Mouse (Mus musculus) heart, adult 2 months (tissue): ENCODE measurements at regions not wholly inside any gene's neighbourhood (a gene's known extent, or its start where the extent isn't known, plus 50 kb on each side); places are given as distances from the start of the nearest gene placed in this dataset.

Experiments
- DNase-seq, 2 experiments: peaks; one replicate each; pipeline ENCODE4 v3.0.0; 2021
- H3K27ac ChIP-seq: fragments of 200-600 bp; 2 replicates; pipeline ENCODE4 v1.8.1; 2022
- H3K27me3 ChIP-seq: fragments of 200-500 bp; 2 replicates; pipeline ENCODE4 v1.6.1; 2012; ENCODE audit warnings: mild to moderate bottlenecking, low read length, inconsistent platforms, mixed read lengths; ENCODE audit not compliant: control insufficient read depth, insufficient read depth
- H3K36me3 ChIP-seq: fragments of 200-500 bp; 2 replicates; pipeline ENCODE4 v1.6.1; 2012; ENCODE audit warnings: low read length, inconsistent platforms; ENCODE audit not compliant: control insufficient read depth, insufficient read depth
- H3K4me1 ChIP-seq: fragments of 200-500 bp; 2 replicates; pipeline ENCODE4 v1.6.1; 2011; ENCODE audit warnings: low read length; ENCODE audit not compliant: control insufficient read depth, insufficient read depth
- H3K4me3 ChIP-seq: fragments of 200-600 bp; 2 replicates; pipeline ENCODE4 v1.8.1; 2022
- H3K79me2 ChIP-seq: fragments of 200-500 bp; replicated peaks from 2 replicates; pipeline ENCODE4 v1.6.1; 2012; ENCODE audit warnings: mild to moderate bottlenecking, inconsistent platforms, low read length, moderate library complexity, mixed read lengths; ENCODE audit not compliant: control insufficient read depth, insufficient read depth
- H3K9ac ChIP-seq: fragments of 200-500 bp; 2 replicates; pipeline ENCODE4 v1.6.1; 2012; ENCODE audit warnings: low read depth, mild to moderate bottlenecking, control low read depth, inconsistent platforms, low read length, mixed read lengths
- CTCF ChIP-seq: fragments of 200-600 bp; IDR thresholded peaks from 2 replicates; pipeline ENCODE4 v1.8.1; 2022; ENCODE audit warnings: antibody characterized with exemption, mild to moderate bottlenecking, moderate library complexity
- EP300 ChIP-seq: fragments of 200-500 bp; IDR thresholded peaks from 2 replicates; pipeline ENCODE4 v1.6.1; 2011; ENCODE audit warnings: low read depth, low read length, control low read depth; ENCODE audit not compliant: insufficient read depth
- POLR2A ChIP-seq: fragments of 200-500 bp; IDR thresholded peaks from 2 replicates; pipeline ENCODE4 v1.6.1; 2011; ENCODE audit warnings: mild to moderate bottlenecking, low read depth, low read length, control low read depth; ENCODE audit not compliant: insufficient read depth
- WGBS: fragments of 180-500 bp; shearing (Covaris S2); methylation state at CpG from one replicate; pipeline ENCODE4 v1.1.7; 2018; 5-methylcytosine and 5-hydroxymethylcytosine counted together
- intact Hi-C: fragments of 180-260 bp; cut with DNase I; formaldehyde crosslinking; loops from one replicate; pipeline ENCODE4 v1.15.1; 2025

DNA sequence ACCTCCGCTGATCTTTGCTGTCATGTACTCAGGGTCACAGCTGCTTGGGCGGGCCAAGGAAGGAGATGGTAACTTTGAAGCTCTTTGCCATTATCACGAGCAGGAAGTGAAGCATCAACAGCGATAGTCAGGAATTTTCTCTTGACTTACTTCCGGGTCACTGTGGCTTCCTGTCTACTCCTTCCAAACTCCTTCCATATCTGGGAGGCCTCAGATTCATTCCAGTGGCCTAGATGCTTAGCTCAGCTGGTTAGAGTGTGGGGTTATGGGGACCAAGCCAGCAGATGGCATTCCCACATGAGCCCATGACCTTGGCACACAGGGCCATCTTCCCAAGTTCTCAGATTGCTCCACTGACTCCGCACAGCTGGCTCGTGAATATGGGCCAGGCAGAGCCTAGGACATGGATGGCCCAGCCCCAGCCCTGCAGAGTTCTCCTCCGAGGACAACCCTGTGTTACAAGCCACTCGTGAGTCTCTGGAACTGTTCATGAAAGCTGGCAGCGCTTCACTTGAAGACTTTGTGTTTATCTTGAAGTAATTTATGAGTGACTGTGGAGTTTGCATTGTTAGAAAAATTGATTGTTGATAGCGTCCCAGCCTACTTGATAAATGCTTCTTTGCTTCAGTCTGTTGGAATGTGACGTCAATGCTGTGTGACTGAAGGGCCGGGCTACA, 133.2 kb downstream of the Slc30a10 start:
- 56% methylated on average over 13 of the region's 13 CpGs for WGBS
- H3K27ac ChIP-seq: no peak overlapping the region

DNA sequence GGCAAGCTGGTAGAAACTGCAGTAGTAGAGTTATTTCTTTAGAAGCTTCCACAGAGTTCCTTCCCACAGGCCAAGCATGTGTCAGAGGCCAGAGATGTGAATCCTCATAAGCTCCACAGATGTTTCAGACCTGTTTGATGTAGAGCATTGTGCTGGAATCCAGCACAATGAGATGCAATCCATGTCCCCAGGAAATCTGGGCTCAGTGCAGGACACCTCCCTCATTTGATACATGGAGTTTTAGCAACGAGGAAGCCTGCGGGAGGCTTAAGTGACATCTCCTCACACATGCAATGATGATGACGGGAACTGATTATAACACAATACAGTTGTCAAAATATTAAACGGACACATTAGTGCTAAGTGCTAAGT, 133.7 kb downstream of the Slc30a10 start:
- Histone ChIP-seq H3K4me3 (no peak overlapping the region), H3K4me1 (no peaks in the 10 kb centered on the region), H3K27me3 (no peaks in the 10 kb centered on the region), H3K27ac (no peak overlapping the region), H3K9ac (no peak overlapping the region), H3K79me2 (no peaks in the 10 kb centered on the region), H3K36me3 (no peaks in the 10 kb centered on the region)
- 56% methylated on average over 4 of the region's 4 CpGs for WGBS
- DNase-seq: no peak
- TF ChIP-seq POLR2A: no peak
- TF ChIP-seq CTCF: no peak
- no peak for TF ChIP-seq EP300
- intact Hi-C loops: no loop called here

More for the DNA sequence above, 133.2 kb downstream of the Slc30a10 start:
- intact Hi-C loops: no loop called here
- no peak for TF ChIP-seq CTCF
- TF ChIP-seq EP300: no peak
- no peak for TF ChIP-seq POLR2A
- no peak overlapping the region for H3K4me3 ChIP-seq
- no peak overlapping the region for H3K9ac ChIP-seq
- DNase-seq: peak in 1 of 2 experiments; percentile 6
- no peaks in the 10 kb centered on the region for H3K4me1 ChIP-seq
- H3K36me3 ChIP-seq: no peaks in the 10 kb centered on the region
- no peaks in the 10 kb centered on the region for H3K27me3 ChIP-seq
- H3K79me2 ChIP-seq: no peaks in the 10 kb centered on the region

DNA sequence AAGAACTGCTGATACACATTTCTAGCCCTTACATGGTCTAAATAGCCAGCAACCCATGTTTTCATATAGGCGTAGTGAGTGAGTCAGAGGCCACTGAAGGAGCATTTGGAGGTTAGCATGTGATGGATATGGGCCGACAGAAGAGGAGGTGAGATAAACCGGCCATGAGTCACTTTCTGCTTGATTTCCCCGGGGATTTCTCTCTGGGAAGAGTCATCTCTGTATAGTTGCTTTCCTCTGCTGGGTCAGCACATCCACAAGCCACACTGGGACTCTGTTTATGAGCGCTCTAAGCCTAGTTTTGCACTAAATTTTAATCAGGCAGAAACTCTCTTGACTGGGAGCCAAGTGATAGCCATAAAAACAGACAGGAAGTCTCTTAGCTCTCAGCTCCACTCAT, 142.2 kb downstream of the Slc30a10 start:
- Histone ChIP-seq H3K27ac (no peak overlapping the region), H3K9ac (no peak overlapping the region), H3K79me2 (no peaks in the 10 kb centered on the region), H3K4me1 (no peaks in the 10 kb centered on the region), H3K27me3 (no peaks in the 10 kb centered on the region), H3K36me3 (no peaks in the 10 kb centered on the region), H3K4me3 (no peak overlapping the region)
- 53% methylated on average over 5 of the region's 5 CpGs for WGBS
- no peak for DNase-seq
- no peak for TF ChIP-seq POLR2A
- TF ChIP-seq CTCF: no peak
- no peak for TF ChIP-seq EP300
- intact Hi-C loops: no loop called here

DNA sequence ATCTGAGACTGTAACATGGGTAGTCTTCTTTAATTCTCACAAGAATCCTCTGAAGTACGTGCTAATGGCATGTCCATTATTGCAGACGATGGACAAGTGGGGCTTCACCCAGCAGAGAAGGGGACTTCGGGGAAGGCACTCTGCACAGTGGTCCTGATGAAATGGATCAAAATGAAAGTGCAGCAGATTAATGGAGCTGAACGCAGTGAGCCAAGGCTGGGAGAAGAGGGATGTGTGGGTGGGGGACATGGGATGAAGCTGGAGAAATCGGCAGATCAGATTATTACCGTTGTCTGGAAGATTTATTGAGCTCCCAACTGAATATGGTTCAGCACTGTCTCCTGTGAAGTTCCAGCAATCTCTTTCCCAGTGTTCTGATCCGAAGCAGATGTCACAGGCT, 143.9 kb downstream of the Slc30a10 start:
- WGBS: 78% methylated on average over 7 of the region's 7 CpGs
- DNase-seq: no peak
- Histone ChIP-seq H3K4me1 (no peaks in the 10 kb centered on the region), H3K4me3 (no peak overlapping the region), H3K27me3 (no peaks in the 10 kb centered on the region), H3K79me2 (no peaks in the 10 kb centered on the region), H3K36me3 (no peaks in the 10 kb centered on the region), H3K27ac (no peak overlapping the region), H3K9ac (no peak overlapping the region)
- intact Hi-C loops: no loop called here
- TF ChIP-seq CTCF: no peak
- no peak for TF ChIP-seq POLR2A
- no peak for TF ChIP-seq EP300

DNA sequence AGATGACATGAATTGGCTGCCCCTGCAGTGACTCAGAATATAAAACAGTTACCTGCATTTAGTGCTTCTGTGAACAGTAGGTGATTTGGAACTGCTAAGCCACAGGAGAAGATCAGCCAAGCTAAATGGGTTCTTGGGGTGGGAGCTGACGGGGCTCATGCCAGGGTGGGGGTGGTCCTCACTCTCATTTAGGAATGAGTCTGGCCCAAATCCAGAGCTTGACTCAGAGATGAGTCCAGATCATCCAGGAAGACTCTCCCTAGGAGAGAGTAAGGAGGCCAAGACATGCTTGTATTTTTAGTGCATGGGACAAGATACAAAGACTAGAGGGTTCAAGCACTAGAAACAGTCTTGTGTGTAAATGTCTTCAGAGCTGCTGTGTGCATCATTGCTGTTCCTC, 146.5 kb downstream of the Slc30a10 start:
- no peaks in the 10 kb centered on the region for H3K4me1 ChIP-seq
- no peak for DNase-seq
- intact Hi-C loops: no loop called here

DNA sequence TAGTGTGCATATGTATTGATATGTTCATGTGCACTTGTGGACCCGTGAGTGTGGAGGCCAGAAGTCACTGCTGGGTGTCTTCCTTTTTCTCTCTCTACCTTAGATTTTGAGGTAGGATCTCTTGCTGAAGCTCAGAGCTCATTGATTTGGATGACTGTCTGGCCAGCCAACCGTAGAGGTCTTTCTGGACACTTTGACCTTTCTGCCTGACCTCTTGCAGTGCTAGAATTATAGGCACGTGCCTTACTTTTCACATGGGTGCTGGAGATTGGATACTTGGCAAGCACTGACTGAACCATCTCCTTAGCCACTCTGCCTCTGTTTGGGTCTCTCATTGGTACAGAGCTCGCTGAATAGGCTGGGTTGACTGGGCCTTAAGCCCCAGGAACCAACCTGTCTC, 151.3 kb downstream of the Slc30a10 start:
- intact Hi-C loops: no loop called here
- 84% methylated on average over 4 of the region's 4 CpGs for WGBS
- Histone ChIP-seq H3K4me1 (no peaks in the 10 kb centered on the region), H3K4me3 (no peak overlapping the region), H3K9ac (no peak overlapping the region), H3K79me2 (no peaks in the 10 kb centered on the region), H3K36me3 (no peaks in the 10 kb centered on the region), H3K27ac (no peak overlapping the region), H3K27me3 (no peaks in the 10 kb centered on the region)
- no peak for TF ChIP-seq CTCF
- no peak for TF ChIP-seq EP300
- TF ChIP-seq POLR2A: no peak
- no peak for DNase-seq

More for the DNA sequence above, 146.5 kb downstream of the Slc30a10 start:
- Histone ChIP-seq H3K9ac (no peak overlapping the region), H3K79me2 (no peaks in the 10 kb centered on the region), H3K27ac (no peak overlapping the region), H3K36me3 (no peaks in the 10 kb centered on the region), H3K4me3 (no peak overlapping the region), H3K27me3 (no peaks in the 10 kb centered on the region)
- no peak for TF ChIP-seq POLR2A
- TF ChIP-seq EP300: no peak
- no peak for TF ChIP-seq CTCF
- 88% methylated on average over 1 of the region's 1 CpGs for WGBS
